Mouse (Mus musculus): ENCODE data around the gene Rpn2.

- TF ChIP-seq CTCF (IDR thresholded peaks at IDR 0.05; ENCODE audit: low read depth), result no peak
- no peak for TF ChIP-seq EP300 (IDR thresholded peaks at IDR 0.05; ENCODE audit: low read depth)
Measured at GRCm38 (mm10) chr2:157367991-157368390, 89.2 kb downstream of the Rpn2 start.
